Mouse (Mus musculus) T-helper 17 cell (primary cell): ENCODE data around the gene Ctnnd2.

ENCODE experiments used
- in situ Hi-C, 2 experiments: fragments of 300-600 bp; cut with MboI, MseI; formaldehyde crosslinking; loops; 1 replicate in 1 of 2; 2 replicates in 1 of 2; pipeline ENCODE4 v1.15.1; 2025; ENCODE audit warnings: high pct_unique_total_duplicates in 2 of 2

The Ctnnd2 gene

DNA sequence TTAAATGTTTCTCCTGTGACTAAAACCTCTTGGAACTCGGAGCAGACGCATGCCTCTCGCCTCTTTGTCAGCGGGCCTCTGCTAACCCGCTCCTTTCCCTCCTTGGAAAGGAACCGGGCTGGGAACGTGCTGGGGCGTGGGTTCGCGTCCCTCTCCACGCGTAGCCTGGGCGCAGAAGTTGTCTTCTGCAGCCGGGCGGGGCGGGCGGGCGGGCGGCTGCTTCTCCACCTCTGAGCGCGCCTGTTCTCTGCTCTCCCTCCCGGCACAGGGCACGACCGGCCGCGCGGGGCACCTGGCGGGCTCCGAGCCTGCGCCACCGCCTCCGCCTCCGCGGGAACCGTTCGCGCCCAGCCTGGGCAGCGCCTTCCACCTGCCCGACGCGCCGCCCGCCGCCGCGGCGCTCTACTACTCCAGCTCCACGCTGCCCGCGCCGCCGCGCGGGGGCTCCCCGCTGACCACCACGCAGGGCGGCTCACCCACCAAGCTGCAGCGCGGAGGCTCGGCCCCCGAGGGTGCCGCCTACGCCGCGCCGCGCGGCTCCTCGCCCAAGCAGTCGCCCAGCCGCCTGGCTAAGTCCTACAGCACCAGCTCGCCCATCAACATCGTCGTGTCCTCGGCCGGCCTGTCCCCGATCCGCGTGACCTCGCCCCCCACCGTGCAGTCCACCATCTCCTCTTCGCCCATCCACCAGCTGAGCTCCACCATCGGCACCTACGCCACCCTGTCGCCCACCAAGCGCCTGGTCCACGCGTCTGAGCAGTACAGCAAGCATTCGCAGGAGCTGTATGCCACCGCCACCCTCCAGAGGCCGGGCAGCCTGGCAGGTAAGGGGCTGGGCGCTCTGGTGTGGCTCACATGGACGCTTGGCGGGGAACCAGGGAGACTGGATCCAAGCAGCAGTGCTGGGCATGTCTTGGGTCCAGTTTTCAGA, 474.4 kb downstream of the Ctnnd2 start:
- in situ Hi-C loops, result no loop called here

DNA sequence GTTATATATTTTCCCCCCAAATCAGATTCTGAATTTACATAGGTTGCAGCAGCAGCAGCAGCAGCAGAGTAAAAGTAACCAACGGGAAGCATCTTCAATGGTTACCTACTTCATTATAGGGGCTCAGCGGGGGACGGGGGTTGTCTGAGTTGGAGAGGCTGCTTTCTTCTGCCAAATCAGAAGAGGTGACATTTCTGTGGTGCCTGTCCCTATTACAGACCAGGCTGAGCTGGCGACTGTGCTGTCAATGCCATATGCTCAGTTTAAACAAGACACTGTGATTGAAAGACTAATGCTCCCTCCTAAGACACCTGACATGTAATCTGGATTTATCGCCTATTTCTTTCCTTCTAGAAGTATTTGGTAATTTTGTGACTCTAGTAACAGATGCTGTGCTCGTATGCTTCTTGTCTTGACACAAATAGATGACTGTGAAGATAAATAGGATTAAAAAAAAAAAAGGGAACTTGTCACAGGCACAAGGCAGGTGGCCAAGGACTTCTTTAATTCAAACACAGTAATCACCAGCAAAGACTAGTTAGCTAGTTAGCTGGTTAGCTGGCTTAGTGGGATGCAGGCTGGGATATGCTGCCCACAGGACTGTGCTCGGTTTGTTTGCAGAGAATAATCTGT, 475.4 kb downstream of the Ctnnd2 start:
- in situ Hi-C loops, result no loop called here

DNA sequence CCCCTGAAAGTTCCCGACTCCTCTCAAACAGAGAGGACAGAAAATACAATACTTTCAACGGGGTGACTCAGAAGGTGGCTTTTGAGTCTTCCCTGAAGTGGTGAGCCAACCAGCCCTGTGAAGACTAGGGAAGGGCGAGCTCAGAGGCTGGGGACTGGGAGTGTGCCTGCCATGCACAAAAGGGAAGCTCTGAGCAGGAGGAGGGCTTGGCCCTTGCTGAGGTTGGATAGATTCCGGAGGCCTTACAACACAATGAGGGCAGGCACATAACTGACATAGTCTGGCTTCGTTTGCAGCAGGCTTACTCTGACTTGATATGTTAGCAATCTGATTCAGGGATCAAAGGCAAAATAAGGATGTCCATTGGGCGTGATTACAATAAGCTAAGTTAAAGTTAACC, 477.6 kb downstream of the Ctnnd2 start:
- in situ Hi-C loops, result no loop called here

DNA sequence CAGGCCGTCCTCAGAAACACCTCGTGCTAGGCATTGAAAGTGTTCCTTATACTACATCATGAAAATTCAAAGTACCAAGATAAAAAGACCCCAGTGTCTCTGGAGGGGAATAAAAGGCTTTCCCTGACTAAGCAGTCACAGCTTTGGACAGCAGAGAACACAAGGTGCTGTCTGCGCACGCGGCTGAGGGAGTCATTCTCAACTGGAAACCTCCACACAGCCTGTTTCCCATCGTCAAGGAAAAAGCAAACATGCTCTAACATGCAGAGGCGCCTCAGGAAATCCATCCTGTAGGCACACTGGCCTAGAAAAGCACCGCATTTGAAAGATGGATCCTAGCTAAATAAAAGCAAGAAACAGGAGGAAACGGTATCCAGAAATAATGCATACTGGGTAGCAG, 483.0 kb downstream of the Ctnnd2 start:
- in situ Hi-C loops, result no loop called here

- in situ Hi-C loops, result no loop called here
Measured at GRCm38 (mm10) chr15:30657588-30657987, 485.2 kb downstream of the Ctnnd2 start.

DNA sequence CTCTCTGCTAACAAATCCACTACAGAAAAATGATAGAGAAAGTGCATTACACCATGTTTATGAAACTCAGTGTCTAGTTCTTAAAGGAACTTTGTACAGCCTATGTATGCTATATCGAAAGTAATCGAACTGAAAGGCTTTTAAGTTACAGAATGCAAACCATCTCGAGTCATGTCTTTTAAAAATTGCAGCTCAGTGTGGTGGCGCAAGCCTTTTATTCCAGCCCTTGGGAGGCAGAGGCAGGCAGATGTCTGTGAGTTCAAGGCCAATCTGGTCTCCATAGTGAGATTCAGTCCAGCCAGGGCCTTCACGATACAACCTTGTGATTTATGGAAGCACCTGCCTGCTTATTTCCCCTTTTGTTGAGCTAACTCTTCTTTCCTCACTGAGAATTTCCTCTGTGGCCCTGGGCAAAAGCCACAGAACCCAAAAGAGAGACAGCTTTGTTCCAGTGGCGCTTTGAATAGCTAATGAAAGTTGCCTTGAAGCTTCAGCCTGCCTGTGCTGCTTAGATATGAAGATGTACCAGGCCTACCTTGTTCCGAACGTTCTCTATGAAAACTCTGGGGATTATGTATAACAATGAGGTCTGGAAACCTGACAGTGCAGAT, 488.3 kb downstream of the Ctnnd2 start:
- in situ Hi-C loops, result loop anchor here in 1 of 2 experiments (10.0 kb wide), 1 partner anchor 1624 kb away; no protein-coding TSS in a partner anchor

DNA sequence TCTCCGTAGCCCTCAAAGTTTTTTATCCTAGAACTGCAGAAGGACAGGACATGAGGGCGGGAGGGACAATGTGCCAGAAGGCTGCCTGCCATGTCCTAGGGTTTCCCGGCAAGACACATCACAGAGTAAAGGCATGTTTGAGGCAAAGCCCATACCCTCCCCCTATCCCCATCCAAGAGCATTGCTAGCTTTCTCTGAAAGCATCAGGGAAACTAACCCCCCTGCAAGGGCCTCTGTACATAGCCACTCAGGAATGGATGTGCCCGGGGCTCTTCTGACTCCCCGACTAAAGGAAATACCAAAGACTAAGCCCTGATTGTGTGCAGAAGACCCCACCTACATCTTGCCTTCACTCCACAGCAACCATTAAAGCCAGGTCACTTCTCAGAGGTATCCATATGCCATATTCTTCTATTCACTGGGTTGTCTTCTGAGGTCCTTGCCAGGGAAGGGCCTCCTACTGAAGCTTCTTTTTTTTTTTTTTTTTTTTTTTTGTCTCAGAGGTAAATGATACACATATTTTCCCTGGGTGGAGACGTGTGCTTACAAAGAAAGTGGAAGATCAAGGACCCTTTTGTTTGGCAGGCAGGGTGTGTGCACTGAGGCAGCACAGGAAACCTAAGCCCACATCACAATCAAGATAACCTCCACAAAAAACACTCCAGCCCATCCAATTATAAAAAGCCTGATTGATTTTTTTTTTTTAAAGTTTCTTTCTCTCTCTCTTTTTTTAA, 489.5 kb downstream of the Ctnnd2 start:
- in situ Hi-C loops, result loop anchor here in 1 of 2 experiments (10.0 kb wide), 1 partner anchor 1623 kb away; no protein-coding TSS in a partner anchor

- in situ Hi-C loops, result loop anchor here in 1 of 2 experiments (10.0 kb wide), 1 partner anchor 1617 kb away; no protein-coding TSS in a partner anchor
Measured at GRCm38 (mm10) chr15:30667819-30668587, 495.6 kb downstream of the Ctnnd2 start.

- in situ Hi-C loops, result no loop called here
Measured at GRCm38 (mm10) chr15:30681939-30682338, 509.5 kb downstream of the Ctnnd2 start.

DNA sequence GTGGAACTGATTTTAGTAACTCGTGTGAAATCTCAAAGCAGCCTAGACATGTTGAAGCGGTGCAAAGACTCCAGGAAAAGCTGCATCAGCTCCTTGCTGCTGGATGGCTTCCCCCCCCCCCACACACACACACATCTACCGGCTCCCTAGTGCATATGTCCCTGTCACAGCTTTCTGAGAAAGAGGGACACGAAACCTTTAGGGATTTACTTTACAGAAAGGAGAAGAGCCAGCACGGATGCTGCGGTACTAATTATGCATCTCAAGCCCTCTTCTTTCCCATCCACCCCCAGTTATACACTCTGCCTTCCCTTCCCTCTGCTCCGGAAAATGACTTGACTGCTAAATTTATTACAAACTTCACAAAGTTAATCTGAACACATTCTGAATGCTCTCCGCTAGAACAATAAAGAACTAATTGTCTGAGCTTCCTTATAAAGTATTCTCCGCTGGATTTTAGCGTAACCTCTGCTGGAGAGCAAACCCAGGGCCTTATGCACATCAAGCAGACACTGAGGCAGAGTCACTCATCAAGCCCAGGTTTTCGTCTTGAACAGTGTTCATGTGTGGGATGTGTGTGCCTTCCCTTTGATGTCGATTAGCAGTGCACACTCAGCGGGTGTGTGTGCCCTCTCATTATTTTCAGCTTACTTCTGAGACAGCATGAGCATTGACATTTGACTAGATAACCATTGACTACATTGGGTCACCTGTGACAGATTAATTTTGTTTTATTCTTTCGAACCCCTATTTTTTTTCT, 510.1 kb downstream of the Ctnnd2 start:
- in situ Hi-C loops, result no loop called here

- in situ Hi-C loops, result no loop called here
Measured at GRCm38 (mm10) chr15:30686206-30687101, 514.1 kb downstream of the Ctnnd2 start.

DNA sequence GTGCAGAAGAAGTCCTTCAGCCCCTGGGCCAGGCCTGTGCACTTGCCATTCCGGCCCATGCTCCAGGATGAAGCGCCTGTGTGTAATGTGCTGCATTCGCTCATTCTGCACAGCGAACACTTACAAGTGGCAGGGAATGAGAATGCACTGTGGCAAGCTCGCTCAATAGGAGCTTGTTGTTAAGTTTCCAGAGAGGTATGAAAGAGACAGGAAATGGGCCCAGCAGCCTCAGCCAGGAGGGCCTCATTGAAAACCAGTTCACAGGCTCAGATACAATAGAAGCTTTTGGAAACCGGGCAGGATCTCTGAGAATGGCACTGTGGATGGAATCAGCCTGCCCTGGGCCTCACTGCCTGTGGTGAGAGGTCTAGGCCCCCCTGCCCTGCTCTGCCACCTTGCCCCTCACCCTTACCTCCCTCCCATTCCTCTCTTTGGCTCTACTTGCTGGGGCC, 521.4 kb downstream of the Ctnnd2 start:
- in situ Hi-C loops, result no loop called here

GRCm38 (mm10) chr15:30694286-30694685, 521.9 kb downstream of the Ctnnd2 start:
- in situ Hi-C loops, result no loop called here

DNA sequence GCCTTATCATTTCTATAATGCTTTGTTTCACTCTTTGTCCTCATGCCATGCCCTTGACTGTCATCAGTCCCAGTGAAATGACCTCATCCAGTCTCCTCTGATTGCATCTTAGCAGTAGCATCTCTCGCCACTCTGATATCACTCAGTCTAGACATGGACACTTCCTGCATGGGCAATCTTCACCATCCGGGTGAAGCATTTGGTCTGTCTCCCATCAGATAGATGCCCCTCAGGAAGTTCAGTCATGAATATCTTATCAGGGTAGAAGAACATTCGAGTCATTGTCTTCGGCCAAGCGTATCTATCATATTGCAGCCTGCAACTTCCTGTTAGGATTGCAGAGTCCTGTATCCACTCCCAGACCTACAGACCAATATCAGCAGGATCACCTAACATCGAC, 523.5 kb downstream of the Ctnnd2 start:
- in situ Hi-C loops, result no loop called here

DNA sequence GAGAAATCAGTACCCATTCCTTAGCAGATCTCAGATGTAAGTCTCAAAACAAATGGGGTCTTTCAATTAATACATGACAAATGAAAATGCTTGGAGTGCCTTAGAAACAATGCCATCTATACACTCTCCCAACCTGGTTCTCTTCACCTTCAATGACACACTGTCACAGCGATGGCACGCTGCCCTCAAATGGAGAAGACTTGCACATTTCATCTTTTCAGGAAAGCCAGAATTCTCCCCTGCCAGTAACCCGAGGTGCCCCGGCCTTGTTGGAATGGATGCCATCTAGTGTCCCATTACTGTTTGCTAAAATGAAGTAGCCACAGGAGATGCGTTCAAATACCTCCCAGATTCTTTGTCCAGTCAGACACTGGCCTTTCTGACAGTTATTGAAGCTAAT, 525.0 kb downstream of the Ctnnd2 start:
- in situ Hi-C loops, result no loop called here

GRCm38 (mm10) chr15:30700762-30701161, 528.4 kb downstream of the Ctnnd2 start:
- in situ Hi-C loops, result loop anchor here in 1 of 2 experiments (10.0 kb wide), 1 partner anchor 1126 kb away; no protein-coding TSS in a partner anchor

DNA sequence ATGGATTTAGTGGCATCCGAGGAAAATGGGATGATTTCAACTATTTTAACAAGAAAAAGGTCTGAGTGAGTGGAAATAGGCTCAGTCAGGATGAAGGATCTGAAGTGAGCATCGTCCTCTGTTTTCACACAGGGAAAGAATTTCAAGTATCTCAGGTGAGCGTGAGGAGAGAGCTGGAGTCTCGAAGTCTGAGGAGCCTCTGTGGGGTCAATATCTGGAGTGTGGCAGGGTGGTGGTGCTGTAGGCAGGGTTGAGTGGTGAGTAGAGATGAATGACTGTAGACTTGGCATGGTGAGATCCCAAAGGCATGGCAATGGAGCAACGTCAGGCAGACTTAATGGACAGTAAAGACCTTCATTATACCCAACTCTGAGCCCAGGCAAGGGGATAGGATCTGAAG, 529.2 kb downstream of the Ctnnd2 start:
- in situ Hi-C loops, result loop anchor here in 1 of 2 experiments (10.0 kb wide), 1 partner anchor 1127 kb away; no protein-coding TSS in a partner anchor

DNA sequence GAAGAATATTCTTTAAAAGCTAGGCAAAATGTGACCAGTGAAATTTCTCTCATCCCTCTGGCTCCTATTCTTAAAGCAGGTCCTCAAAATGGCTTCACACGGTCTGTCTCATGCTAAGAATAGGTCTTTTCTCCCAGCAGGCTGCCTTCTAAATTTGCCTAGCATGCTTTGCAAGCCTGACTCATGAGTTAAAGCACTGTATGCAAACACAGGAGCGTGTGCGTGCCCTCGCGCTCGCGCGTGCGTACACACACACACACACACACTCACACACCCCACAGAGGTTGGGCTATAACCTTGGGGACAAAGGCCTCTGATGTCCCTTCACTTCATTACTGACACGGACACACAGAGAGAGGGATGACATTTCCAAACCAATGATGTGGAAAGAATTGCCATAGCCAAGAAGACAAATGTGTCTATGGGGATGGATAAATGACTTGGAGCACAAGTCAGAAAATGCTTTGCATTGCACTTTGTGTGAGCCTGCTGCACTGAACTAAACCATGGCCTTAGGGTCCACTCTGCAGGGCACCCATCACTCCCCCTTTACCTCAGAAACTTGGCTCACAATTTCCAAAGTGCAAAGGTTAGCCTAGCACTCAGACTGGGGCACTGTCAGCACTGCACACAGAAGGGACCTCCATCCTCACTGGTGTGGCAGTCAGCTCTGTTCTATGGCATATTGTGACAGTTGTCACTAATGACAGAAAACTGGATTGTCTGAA, 536.8 kb downstream of the Ctnnd2 start:
- in situ Hi-C loops, result loop anchor here in 1 of 2 experiments (10.0 kb wide), 1 partner anchor 1134 kb away; no protein-coding TSS in a partner anchor
